Mouse (Mus musculus) testis, adult 2 months (tissue): ENCODE results near the gene Kctd15.

ENCODE experiments used
- CTCF ChIP-seq: fragments of 200-500 bp; IDR thresholded peaks from 2 replicates; pipeline ENCODE4 v1.5.1; 2012; ENCODE audit warnings: low read depth, mild to moderate bottlenecking, inconsistent platforms, low read length, moderate library complexity; ENCODE audit not compliant: control insufficient read depth, insufficient read depth, insufficient replicate concordance
- POLR2A ChIP-seq: fragments of 200-500 bp; IDR thresholded peaks from 2 replicates; pipeline ENCODE4 v1.6.1; 2012; ENCODE audit warnings: low read depth, mild to moderate bottlenecking, inconsistent platforms, low read length, moderate library complexity; ENCODE audit not compliant: control insufficient read depth

- no peak for TF ChIP-seq POLR2A
- no peak for TF ChIP-seq CTCF
Observed at GRCm38 (mm10) chr7:34620411-34620810, 36.1 kb downstream of the Kctd15 start.
